Mouse (Mus musculus): ENCODE measurements around the gene 4921524J17Rik.

4921524J17Rik gene

DNA sequence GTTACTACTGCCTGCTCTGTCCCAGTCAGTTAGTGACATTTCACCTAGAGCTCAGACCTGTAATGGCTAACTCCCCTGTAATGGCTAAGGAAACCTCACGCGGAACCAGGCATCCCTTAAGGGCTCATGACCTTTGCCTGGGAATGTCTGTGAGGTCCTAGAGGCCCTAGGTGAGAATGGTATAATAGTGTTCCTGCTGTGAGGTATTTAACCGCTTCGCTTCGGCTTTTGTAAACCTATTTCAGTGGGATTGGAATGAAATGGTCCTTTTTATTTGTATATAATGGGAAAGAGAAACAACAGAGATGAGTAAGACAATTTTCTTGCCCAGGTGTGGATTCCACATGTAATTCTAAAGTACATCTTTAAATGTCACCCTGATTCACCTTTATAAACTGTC lies 8.9 kb upstream of the 4921524J17Rik start:
- no peak for DNase-seq (ENCODE audit: low spot score in 2 of 2)

DNA sequence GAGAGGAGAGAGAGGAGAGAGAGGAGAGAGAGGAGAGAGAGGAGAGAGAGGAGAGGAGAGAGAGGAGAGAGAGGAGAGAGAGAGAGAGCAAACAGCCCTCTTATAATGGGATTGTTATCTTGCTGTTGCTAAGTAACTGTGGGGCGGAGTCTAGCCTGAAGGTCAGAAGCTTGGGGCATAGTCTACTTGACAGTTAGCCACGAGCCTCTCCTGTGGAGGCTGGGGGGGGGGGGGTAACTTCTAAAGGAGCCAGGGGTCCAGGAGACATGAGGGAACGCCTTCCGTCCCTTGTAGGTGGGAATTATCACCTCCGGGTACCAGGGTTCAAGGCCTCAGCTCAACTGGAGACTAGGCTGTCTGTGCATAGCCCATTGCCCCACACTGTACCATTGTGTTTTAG lies 3.1 kb upstream of the 4921524J17Rik start:
- DNase-seq (ENCODE audit: low spot score in 2 of 2) = no peak

DNA sequence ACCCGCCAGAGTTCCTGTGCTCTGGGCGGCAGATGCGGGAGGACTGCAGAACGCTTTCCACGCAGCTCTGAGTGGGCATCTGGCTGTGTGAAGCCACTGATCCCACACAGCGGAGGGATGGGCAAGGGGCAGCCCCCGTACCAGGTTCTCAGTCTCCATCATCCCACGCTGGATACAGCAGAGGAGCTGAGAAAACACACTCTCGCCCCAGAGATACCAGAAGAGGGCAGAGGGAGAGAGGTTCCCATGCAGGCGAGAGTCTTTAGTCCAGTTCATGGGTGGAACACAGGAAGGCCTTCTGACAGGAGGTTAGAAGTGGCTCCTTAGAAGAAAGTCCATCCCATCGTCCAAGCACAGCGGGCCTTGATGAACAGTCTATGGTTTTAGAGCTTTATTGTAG lies 2.2 kb upstream of the 4921524J17Rik start:
- DNase-seq (ENCODE audit: low spot score in 2 of 2) = no peak

DNA sequence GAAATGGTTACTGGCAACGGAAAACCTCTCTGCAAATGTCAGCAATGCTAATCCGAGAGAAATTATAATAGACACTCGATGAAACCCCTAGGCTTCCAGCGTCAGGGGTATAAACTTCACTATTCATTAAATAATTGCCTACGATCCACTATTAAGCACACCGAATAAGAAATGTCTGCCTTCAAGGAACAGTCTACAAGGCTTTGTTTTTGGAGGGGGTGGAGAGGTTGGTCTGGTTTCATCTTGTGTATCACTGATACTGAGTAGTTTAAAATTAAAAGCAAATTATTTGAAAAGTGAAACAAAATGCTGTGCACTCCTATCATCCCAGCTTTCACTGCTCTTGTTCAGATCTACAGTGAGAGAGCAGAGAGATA lies 372 bp upstream of the 4921524J17Rik start:
- DNase-seq (ENCODE audit: low spot score in 2 of 2) = no peak

DNA sequence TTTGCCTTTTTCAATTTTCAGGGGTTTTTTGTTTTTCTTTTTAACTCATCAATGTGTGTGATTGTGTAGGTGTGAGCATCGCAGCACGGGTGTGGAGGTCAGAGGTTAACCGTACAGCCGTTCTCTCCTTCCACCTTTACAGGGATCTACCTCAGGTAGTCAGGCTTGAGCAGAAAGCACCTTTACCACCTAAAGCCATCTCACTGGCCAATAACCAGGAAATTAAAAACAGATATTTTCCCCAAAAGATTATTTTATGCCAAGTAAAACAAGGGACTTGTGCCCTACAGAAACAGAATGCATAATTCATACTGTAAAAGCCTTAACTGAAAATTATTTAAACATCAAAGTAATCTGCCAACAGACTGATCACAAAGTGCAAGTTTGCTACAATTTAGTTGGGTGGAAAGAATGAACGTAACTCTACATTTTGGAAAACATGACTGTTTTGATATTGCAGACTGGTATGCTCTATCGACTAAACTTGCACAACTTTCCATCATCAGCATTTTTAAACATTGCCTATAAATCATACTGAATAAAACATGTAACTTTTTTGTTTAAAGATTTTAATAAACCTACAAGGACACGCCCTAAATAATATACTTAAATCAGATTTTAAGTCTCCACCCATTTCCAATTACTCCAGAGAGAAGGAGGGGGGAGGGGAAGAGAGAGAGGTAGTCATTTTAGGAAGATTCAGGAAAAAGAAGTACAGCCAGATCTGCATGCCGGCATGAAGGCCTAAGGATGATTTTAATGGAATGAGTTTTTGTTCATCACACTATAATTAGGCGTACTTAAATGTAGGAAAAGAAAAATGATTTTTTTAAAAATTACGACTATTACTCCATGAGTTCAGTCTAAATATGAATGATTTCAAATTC lies 1.1 kb downstream of the 4921524J17Rik start:
- DNase-seq (ENCODE audit: low spot score in 2 of 2) = no peak

DNA sequence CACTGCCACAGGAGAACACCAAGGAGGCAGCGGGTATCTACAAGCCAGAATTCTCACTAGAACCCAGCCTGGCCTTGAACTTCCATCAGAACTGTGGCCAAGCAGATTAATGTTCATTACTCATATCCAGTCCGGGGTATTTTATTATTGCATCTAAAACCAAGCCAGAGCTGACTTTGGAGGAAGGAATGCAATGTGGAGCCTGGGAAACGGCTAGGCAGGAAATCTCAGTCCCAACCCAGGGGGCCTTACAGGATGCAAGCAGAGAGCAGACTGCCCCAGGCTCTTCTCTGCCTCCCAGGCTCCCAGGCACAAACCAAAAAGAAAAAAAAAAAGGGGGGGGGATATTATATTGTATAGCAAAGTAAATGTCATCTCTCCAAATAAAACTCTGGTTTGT lies 1.8 kb downstream of the 4921524J17Rik start:
- peak in 1 of 2 experiments; percentile 11 for DNase-seq (ENCODE audit: low spot score in 2 of 2)

DNA sequence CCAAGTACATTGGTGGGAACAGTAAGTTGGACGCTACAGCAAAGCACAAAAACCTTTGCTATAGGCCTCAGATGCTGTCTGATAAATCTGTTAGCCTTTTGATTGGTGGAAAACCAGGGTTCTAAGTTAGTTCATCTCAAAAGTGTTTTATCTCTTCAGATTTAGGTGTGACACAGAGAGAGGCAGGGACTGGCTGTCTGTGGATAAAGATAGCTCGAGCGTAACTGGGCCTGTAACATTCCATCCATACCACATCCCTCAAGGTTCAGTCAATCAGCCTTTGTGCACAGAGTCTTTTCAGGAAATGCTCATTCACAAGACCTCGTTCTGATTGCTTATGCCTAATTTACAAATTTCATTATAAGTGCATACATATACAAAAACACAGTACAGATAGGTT lies 3.4 kb downstream of the 4921524J17Rik start:
- no peak for DNase-seq (ENCODE audit: low spot score in 2 of 2)

DNA sequence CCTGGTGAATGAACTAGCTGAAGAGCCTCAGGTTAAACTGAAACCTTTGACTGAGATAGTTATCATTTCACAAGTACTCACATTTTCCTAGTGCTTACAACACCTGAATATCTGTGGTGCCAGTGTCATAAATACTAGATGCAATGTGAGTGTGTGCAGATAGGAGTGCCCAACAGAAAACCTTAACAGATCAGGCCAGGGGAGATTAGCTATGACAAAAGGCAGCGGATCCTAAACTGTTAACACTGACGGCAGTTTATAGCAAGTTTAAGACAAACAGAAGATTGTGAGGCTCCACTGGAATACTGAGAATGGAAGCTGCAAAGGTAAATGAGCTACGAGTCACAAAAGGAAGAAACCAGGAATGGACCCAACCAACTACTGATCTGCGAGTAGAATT lies 5.6 kb downstream of the 4921524J17Rik start:
- DNase-seq (ENCODE audit: low spot score in 2 of 2) = no peak

DNA sequence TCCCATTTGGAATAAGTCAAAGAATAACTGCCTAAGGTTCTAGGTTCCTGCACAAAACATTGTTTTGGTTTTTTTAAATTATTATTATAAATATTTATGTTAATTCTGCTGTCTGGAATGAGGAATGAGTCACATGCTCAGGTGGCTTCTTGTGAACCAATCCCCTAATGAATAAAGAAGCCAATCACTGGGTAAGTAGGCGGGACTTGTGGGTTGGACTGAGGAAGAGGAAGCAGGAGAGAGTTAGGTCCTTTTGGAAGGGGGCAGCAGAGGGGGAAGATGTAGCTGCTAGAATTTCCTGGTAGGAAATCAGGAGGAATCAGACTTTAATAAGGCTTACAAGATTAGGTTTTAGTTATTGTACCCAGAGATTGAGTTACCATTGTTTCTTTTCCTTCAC lies 11.3 kb downstream of the 4921524J17Rik start:
- DNase-seq (ENCODE audit: low spot score in 2 of 2) = no peak

DNA sequence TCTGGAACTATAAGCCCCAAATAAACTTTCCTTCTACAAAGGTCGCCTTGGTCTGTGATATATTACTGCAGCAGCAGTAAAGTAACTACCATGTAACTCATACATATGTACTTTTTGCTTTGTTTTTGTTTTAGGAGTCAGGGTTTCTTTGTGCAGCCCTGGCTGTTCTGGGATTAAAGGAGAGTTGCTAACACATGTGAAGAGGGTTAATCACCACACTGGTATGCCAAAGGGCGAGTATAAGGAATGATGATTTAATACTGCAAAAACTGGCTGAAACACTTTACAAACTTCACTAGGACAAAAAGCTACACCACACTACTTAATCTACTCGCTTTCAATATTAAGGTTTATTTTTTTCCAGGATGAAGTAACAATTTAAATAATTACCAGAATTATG lies 24.1 kb downstream of the 4921524J17Rik start:
- DNase-seq (ENCODE audit: low spot score in 2 of 2) = no peak

DNA sequence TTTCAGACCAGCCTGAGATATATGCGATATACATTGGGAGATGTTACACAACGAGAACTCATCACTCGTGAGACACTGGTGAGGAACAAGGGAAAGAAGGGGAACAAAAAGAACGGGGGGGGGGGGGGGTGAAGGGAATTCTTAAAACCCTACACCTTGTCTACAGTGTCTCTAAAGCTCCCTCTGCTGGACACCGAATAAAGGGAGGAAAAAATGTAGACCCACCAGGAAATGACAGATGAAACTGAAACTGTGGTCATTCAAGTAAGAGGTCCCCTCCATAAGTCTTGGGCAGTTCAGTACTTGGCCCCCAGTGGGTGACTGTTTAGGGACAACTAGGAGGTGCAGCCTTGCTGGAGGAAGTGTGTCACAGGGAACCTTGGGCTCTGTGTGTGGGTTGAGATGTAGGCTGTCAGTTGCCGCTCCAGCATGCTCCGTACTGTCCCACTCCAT lies 24.6 kb downstream of the 4921524J17Rik start:
- peak in 1 of 2 experiments; percentile 7 for DNase-seq (ENCODE audit: low spot score in 2 of 2)

DNA sequence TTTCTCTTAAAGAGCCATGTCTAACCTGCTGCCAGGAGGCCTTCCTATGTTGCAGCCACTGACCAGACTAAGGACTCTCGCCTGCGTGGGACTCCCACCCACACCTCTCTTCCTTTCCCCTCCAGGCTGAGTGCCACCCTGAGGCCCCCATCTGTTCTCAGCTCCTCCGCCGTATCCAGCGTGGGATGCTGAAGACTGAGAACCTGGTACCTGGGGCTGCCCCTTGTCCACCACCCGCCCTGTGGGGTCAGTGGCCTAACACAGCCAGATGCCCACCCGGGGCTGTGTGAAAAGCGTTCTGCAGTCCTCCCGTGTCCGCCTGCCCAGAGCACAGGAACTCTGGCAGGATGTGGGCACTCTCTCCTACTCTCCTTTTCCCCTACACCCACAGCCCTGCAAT lies 26.7 kb downstream of the 4921524J17Rik start:
- no peak for DNase-seq (ENCODE audit: low spot score in 2 of 2)

DNA sequence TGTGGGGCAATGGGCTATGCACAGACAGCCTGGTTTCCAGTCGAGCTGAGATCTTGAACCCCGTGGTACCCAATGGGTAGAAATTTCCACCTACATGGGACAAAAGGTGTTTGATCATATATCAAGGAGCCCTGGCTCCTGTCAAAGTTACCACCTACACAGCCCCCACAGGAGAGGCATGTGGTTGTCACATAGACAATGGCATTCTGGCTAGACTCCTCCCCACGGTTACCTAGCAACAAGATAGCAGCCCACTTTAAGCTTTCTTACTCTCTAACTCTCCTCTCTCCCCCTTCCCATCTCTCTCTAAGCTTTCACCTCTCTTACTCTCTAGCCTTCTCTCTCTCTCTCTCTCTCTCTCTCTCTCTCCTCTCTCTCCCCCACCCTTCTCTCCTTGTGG lies 27.2 kb downstream of the 4921524J17Rik start:
- no peak for DNase-seq (ENCODE audit: low spot score in 2 of 2)

DNA sequence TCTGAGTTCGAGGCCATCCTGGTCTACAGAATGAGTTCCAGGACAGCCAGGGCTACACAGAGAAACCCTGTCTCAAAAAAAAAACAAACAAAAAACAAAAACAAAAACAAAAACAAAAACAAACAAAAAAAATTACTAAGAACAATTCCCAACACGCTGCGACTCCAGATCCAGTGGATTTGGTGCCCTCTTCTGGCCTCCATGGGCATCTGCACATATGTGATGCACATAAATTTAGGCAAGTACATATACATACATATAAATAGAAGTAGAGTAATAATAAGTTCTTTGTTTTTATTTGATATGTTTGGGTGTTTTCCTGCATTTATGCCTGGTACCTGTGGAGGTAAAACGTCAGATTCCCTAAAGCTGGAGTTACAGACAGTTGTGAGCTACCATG lies 34.1 kb downstream of the 4921524J17Rik start:
- DNase-seq (ENCODE audit: low spot score in 2 of 2) = no peak

DNA sequence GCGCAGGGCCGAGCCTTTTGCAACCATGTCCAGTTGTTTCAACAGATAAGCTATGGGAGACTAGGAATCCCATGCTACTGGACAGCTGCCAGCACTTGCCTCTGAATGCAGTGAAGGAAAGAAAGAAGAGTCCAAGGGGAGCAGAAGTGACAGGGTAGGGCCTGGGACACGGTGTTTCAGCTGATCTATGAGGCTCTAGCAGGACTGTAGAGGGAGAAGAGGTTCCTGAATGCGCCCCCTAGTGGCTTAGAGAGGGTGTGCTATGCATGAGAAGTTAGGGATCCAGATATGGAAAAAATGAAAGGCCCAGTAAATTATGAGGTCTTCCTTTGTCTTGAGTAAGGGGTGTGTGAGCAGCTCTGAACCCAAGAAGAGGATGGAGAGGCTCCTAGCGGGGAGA lies 35.1 kb downstream of the 4921524J17Rik start:
- peak; percentile 20 to 55 for DNase-seq (ENCODE audit: low spot score in 2 of 2)

DNA sequence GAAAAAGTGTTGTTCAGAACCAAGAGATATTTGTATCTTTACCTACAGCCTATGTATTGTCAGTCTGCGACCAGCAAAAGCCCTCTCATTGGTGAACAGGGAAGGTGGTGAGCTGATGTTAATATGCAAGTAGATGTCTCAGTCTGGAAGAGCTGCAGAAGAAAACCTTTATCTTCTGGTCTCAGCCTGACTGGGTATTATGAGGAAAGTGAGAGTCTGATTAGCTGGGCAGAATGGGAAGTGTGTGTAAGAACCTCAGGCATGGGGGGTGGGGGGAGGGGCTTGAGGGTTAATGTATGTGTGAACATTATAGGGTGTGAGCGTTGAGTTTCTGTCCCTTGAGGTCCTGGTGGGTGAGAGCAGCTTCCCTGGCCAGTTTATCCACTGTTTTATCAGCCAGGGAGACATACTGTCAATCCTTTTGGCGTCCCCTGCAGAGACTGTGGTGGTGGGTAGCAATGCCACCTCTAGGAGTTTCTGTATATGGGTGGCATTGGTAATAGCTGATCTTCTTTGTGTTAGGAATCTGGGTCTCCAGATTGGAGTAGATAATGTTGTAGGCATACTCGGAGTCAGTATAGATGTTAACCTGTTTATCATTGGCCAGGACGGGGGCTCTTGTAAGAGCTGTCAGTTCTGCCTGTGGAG lies 36.1 kb downstream of the 4921524J17Rik start:
- DNase-seq (ENCODE audit: low spot score in 2 of 2) = no peak

DNA sequence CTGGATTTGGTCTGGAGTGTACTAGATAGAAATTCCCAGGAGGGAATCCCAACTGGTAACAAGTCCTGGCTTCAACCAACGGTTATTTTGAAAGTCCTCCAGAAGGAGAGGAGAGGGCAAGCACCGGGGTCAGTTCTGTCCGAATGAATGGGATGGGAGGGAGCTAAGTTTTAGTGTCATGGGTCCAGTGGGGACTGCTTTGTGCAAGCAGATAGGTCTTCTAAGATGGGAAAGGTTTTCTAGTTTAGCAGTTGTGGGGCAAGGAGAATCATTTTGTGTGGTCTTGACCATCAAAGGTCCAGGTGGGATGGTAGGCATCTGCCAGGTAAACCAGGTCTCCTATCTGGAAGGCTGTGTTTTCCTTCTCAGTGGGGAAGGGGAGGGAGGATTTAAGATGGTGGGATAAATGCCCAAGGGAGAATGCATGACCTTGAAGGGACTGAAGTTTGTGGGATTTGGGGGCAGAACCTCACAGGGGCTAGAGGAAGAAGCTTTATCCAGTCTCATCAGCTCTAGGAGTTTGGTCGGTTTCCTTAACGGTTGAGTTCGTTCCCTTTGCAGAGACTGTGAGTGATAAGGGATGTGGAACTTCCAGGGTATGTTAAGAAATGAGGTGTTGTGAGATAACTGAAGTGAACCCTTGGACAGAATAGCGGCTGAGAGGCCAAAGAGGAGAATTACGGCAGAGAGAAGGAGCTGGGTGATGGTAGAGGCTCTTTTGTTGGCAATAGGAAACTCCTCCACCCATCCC lies 36.8 kb downstream of the 4921524J17Rik start:
- DNase-seq (ENCODE audit: low spot score in 2 of 2) = no peak

DNA sequence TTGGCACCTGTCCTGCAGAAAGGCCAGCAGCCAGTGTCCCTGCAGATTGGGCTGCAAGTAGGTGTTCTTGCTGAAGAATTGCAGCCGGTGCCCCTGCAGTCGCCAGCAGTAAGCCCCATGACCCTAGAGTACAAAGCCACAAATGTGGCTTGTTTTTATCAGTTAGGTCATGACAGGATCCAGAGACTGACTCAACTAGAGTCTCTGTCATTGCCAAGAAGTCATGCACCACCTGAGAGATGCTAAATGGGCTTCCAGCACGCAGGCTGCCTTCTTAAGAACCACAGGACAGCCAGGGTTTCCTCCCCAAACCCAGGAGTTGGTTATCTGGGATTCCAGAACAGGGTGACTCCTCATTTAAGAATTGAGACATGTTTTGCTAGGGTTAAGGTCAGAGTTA lies 37.6 kb downstream of the 4921524J17Rik start:
- DNase-seq (ENCODE audit: low spot score in 2 of 2) = no peak

DNA sequence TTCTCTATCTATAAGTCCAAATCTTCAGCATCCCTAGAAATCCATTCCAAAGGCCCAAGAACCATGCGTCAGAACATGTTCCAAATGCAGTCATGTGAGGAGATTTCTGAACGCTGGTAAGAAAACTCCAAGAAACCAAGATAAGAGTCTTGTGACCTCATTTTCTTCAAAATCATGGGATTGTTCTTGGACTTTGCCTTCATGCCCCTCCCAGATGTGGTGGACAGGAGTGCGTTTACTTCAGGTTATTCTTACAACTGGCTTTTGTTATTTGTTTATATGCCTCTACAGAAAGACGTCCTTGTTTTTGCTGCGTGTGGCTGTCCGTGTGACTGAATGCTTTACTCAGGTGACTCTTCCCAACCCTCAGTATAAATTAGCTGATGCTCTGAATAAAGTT lies 39.4 kb downstream of the 4921524J17Rik start:
- no peak for DNase-seq (ENCODE audit: low spot score in 2 of 2)

DNA sequence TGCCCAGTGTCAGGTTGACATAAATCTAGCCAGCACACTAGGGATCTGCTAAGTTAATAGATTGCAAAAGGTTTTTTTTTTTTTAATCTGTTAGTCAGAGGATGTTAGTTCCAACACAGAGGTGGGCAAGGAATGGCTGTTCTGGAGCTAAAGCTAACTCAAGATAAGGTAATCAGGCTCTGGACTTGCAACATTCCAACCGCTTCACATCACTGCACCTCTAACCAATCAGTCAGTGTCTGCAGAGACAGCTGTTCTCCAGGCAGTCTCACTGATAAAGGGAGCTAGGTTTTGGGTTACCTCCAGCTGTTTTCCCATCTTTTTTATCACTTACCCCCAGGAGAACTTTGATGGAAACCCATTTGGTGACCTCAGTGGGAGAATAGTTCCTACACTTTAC lies 41.2 kb downstream of the 4921524J17Rik start:
- DNase-seq (ENCODE audit: low spot score in 2 of 2) = no peak

DNA sequence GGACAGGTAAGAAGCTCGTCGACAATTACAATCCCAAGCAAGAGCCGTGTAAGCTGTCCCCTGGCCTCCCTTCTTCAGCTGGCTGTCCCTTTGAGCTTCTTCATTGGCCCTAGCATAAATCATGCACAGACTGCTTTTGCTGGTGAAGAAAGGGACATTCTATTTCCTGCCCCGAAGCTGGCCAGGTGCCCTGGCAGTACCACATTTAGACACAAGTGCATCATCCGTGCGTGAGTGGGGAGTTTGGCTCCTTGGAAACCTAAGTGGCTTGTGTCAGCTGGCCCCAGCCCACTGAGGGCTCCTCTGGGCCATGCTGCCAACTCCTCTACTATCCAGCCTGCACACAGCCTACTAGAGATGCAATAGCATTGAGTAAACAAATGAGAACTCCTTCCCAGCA lies 46.4 kb downstream of the 4921524J17Rik start, which contains the start of gene Mylk3:
Gene Mylk3, minus strand, starts transcription at position 141 of the 400 bp plus-strand sequence.
- no peak for DNase-seq (ENCODE audit: low spot score in 2 of 2)

DNA sequence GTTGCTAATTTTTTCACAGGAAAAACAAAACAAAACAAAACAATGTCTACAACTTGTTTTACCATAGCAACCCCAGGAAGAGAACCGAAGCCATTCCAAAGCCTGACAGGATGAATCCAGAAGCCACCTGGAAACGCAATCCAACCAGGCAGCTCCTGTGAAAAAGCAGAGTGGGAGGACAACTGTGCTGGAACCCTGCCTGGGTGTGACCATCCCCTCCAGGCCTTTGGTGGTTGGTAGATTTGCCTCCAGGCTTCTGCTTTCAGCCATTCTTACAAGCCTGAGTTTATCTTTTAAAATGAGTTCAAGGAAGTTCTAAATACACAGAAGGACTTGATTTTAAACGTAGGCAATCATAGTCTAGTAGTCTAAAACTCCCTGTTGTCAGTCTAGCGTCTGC lies 50.7 kb downstream of the 4921524J17Rik start:
- DNase-seq (ENCODE audit: low spot score in 2 of 2) = no peak
